Mouse (Mus musculus) stomach, postnatal 0 days (tissue): ENCODE results near the gene Zmat3.

Experiments
- CTCF ChIP-seq: IDR thresholded peaks from 2 replicates; pipeline ENCODE4 v1.5.1; 2016; ENCODE audit warnings: antibody characterized with exemption, low read depth, mild to moderate bottlenecking, moderate library complexity
- EP300 ChIP-seq: optimal IDR thresholded peaks from 2 replicates; pipeline ENCODE3; 2016; ENCODE audit warnings: antibody characterized with exemption

DNA sequence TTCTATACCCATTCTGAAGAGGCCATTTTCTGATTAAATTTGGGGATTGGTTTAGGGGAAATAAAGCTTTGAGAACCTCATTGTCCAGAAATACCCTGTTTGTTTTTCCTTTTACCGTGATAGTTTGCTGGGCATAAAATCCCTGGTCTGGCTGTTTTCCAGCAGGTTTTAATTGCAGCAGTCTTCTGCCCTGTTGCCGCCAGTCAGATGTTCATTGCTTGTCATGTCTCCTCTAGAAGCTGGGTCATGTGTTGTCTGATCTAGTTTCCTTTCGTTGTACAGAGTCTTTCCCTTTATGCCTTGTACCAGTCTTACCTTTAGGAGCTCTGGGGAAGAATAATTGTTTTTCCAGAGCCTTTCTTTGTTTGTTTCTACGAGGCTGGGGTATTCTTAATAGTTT lies 48.6 kb upstream of the Zmat3 start:
- TF ChIP-seq CTCF (no peak), EP300 (no peak)
